Mouse (Mus musculus) liver, embryonic 16.5 days (tissue): ENCODE results near the gene Rnf123. TPM values are rescaled to one million over a fixed set of nuclear protein-coding genes. Genes with fewer than 3 reads are reported as not detected.

Experiments
- ATAC-seq: fragments of 200-750 bp; cut with Nextera tagmentation; 2 replicates; pipeline ENCODE4 v1.8.0; 2017; ENCODE audit warnings: low read depth, mild to moderate bottlenecking, moderate number of reproducible peaks, moderate library complexity
- H3K27ac ChIP-seq: fragments of 300-500 bp; sonication (generic); 2 replicates; pipeline ENCODE4 v1.5.1; 2014; ENCODE audit warnings: mild to moderate bottlenecking, low read length
- H3K27me3 ChIP-seq: fragments of 300-500 bp; sonication (generic); 2 replicates; pipeline ENCODE4 v1.6.1; 2014; ENCODE audit warnings: low read depth, low read length, mixed read lengths; ENCODE audit not compliant: control insufficient read depth, insufficient read depth
- H3K36me3 ChIP-seq: fragments of 300-500 bp; sonication (generic); 2 replicates; pipeline ENCODE4 v1.6.1; 2014; ENCODE audit warnings: mild to moderate bottlenecking; ENCODE audit not compliant: control insufficient read depth, insufficient read depth
- H3K4me1 ChIP-seq: fragments of 300-500 bp; sonication (generic); 2 replicates; pipeline ENCODE4 v1.6.1; 2014; ENCODE audit warnings: low read depth, low read length, mixed read lengths; ENCODE audit not compliant: control insufficient read depth
- H3K4me2 ChIP-seq: fragments of 300-500 bp; sonication (generic); 2 replicates; pipeline ENCODE4 v1.6.1; 2014; ENCODE audit warnings: low read depth, low read length, mixed read lengths
- H3K4me3 ChIP-seq: fragments of 300-500 bp; sonication (generic); 2 replicates; pipeline ENCODE4 v1.5.1; 2014; ENCODE audit warnings: low read depth, mild to moderate bottlenecking, low read length
- H3K9ac ChIP-seq: fragments of 300-500 bp; sonication (generic); 2 replicates; pipeline ENCODE4 v1.6.1; 2014; ENCODE audit warnings: low read depth, low read length
- H3K9me3 ChIP-seq: fragments of 300-500 bp; sonication (generic); replicated peaks from 2 replicates; pipeline ENCODE4 v1.6.1; 2016; ENCODE audit warnings: low read length; ENCODE audit not compliant: control insufficient read depth
- WGBS: fragments of 180-500 bp; shearing (Covaris S2); extraction: QIAGEN DNeasy Blood & Tissue Kit; methylation state at CpG from one replicate; pipeline ENCODE4 v1.1.7; 2014; ENCODE audit not compliant: insufficient replicate concordance; 5-methylcytosine and 5-hydroxymethylcytosine counted together
- polyA plus RNA-seq: library from polyadenylated mRNA; unstranded; fragments of >200 nt; fragmentation: Nextera tagmentation; extraction: Ambion mirVana; gene quantifications from 2 replicates; pipeline ENCODE4 v1.2.1, GENCODE M21; 2015

Gene Rnf123
- polyA plus RNA-seq, 1 experiment from 2014 or later = 106 TPM

- H3K27ac ChIP-seq = no peak overlapping the region
- 50% methylated on average over 16 of the region's 16 CpGs for WGBS
- H3K4me2 ChIP-seq = peak overlapping the region; percentile 56
- no peaks in the 10 kb centered on the region for H3K36me3 ChIP-seq
- H3K4me3 ChIP-seq = peak overlapping the region; percentile 26
- no peaks in the 10 kb centered on the region for H3K9me3 ChIP-seq
- no peak for ATAC-seq
- H3K4me1 ChIP-seq = peaks cover 15% of the 10 kb centered on the region
- peaks cover 22% of the 10 kb centered on the region for H3K27me3 ChIP-seq
- H3K9ac ChIP-seq = no peak overlapping the region
Measured at GRCm38 (mm10) chr9:108110160-108110559, 27.0 kb upstream of the Rnf123 start.

GRCm38 (mm10) chr9:108107867-108108266, 24.7 kb upstream of the Rnf123 start:
- 76% methylated on average over 16 of the region's 16 CpGs for WGBS
- no peaks in the 10 kb centered on the region for H3K9me3 ChIP-seq
- peaks cover 22% of the 10 kb centered on the region for H3K27me3 ChIP-seq

GRCm38 (mm10) chr9:108106090-108106489, 22.9 kb upstream of the Rnf123 start:
- Histone ChIP-seq H3K27me3 (peaks cover 15% of the 10 kb centered on the region), H3K36me3 (no peaks in the 10 kb centered on the region), H3K9me3 (no peaks in the 10 kb centered on the region), H3K27ac (no peak overlapping the region), H3K9ac (no peak overlapping the region), H3K4me1 (peaks cover 27% of the 10 kb centered on the region), H3K4me2 (no peak overlapping the region), H3K4me3 (no peak overlapping the region)
- 83% methylated on average over 23 of the region's 23 CpGs for WGBS
- ATAC-seq = no peak

More at GRCm38 (mm10) chr9:108107867-108108266, 24.7 kb upstream of the Rnf123 start:
- Histone ChIP-seq H3K9ac (no peak overlapping the region), H3K4me1 (peaks cover 30% of the 10 kb centered on the region), H3K36me3 (no peaks in the 10 kb centered on the region), H3K4me3 (no peak overlapping the region), H3K4me2 (no peak overlapping the region), H3K27ac (no peak overlapping the region)
- ATAC-seq = no peak

- Histone ChIP-seq H3K27me3 (peaks cover 9% of the 10 kb centered on the region), H3K4me1 (peaks cover 22% of the 10 kb centered on the region), H3K4me2 (peak overlapping the region; percentile 63), H3K27ac (no peak overlapping the region), H3K9ac (peak overlapping the region; percentile 32), H3K9me3 (no peaks in the 10 kb centered on the region), H3K4me3 (peak overlapping the region; percentile 28), H3K36me3 (no peaks in the 10 kb centered on the region)
- WGBS = 59% methylated on average over 12 of the region's 12 CpGs
- no peak for ATAC-seq
Measured at GRCm38 (mm10) chr9:108105549-108105863, 22.4 kb upstream of the Rnf123 start.

GRCm38 (mm10) chr9:108104766-108105548, 21.8 kb upstream of the Rnf123 start:
- Histone ChIP-seq H3K4me1 (peaks cover 22% of the 10 kb centered on the region), H3K4me2 (peak overlapping the region; percentile 63), H3K9me3 (no peaks in the 10 kb centered on the region), H3K27me3 (peaks cover 5% of the 10 kb centered on the region; the same call in 1 of the 2 replicates), H3K9ac (peak overlapping the region; percentile 32), H3K36me3 (no peaks in the 10 kb centered on the region), H3K27ac (peak overlapping the region; percentile 23), H3K4me3 (peak overlapping the region; percentile 28)
- WGBS = 36% methylated on average over 31 of the region's 31 CpGs
- ATAC-seq = peak; percentile 65

- Histone ChIP-seq H3K4me3 (no peak overlapping the region), H3K36me3 (0 out of 2 replicates have a peak, but pooled peaks cover 3% of the 10 kb centered on the region), H3K9me3 (no peaks in the 10 kb centered on the region), H3K9ac (no peak overlapping the region), H3K27me3 (no peaks in the 10 kb centered on the region), H3K4me2 (no peak overlapping the region), H3K27ac (peak overlapping the region; percentile 16; the same call in 1 of the 2 replicates), H3K4me1 (peaks cover 45% of the 10 kb centered on the region)
- no peak for ATAC-seq
- 88% methylated on average over 8 of the region's 8 CpGs for WGBS
Measured at GRCm38 (mm10) chr9:108099619-108100018, 16.5 kb upstream of the Rnf123 start.

- Histone ChIP-seq H3K9me3 (no peaks in the 10 kb centered on the region), H3K27me3 (no peaks in the 10 kb centered on the region), H3K4me2 (peak overlapping the region; percentile 94), H3K36me3 (peaks cover 20% of the 10 kb centered on the region), H3K4me3 (peak overlapping the region; percentile 80), H3K4me1 (peaks cover 59% of the 10 kb centered on the region), H3K9ac (peak overlapping the region; percentile 99), H3K27ac (peak overlapping the region; percentile 100)
- WGBS = 33% methylated on average over 10 of the region's 10 CpGs
- ATAC-seq = peak; percentile 8; the same call in 1 of the 2 replicates
Measured at GRCm38 (mm10) chr9:108095949-108096712, 13.0 kb upstream of the Rnf123 start.

- H3K36me3 ChIP-seq = peaks cover 26% of the 10 kb centered on the region
- H3K4me1 ChIP-seq = peaks cover 61% of the 10 kb centered on the region
- peak overlapping the region; percentile 94 for H3K4me2 ChIP-seq
- under 1% methylated on average over 3 of the region's 3 CpGs for WGBS
- no peaks in the 10 kb centered on the region for H3K27me3 ChIP-seq
- peak; percentile 16 for ATAC-seq
- H3K9ac ChIP-seq = peak overlapping the region; percentile 99
- peak overlapping the region; percentile 80 for H3K4me3 ChIP-seq
- H3K27ac ChIP-seq = peak overlapping the region; percentile 100
- H3K9me3 ChIP-seq = no peaks in the 10 kb centered on the region
Measured at GRCm38 (mm10) chr9:108095518-108095917, 12.4 kb upstream of the Rnf123 start.

- H3K4me1 ChIP-seq = peaks cover 61% of the 10 kb centered on the region
- H3K27me3 ChIP-seq = no peaks in the 10 kb centered on the region
- H3K4me2 ChIP-seq = peak overlapping the region; percentile 94
- under 1% methylated on average over 16 of the region's 16 CpGs for WGBS
- H3K9ac ChIP-seq = peak overlapping the region; percentile 99
- peak; percentile 86 for ATAC-seq
- peaks cover 32% of the 10 kb centered on the region for H3K36me3 ChIP-seq
- no peaks in the 10 kb centered on the region for H3K9me3 ChIP-seq
- peak overlapping the region; percentile 80 for H3K4me3 ChIP-seq
- H3K27ac ChIP-seq = peak overlapping the region; percentile 100
Measured at GRCm38 (mm10) chr9:108094998-108095411, 11.9 kb upstream of the Rnf123 start.
